Mouse (Mus musculus) embryonic facial prominence, embryonic 11.5 days (tissue): ENCODE measurements at regions not wholly inside any gene's neighbourhood (a gene's known extent, or its start where the extent isn't known, plus 50 kb on each side); places are given as distances from the start of the nearest gene placed in this dataset.
A peak's percentile ranks its signal among the peaks of the same experiment; 100 is the strongest.

Source experiments
- ATAC-seq: fragments of 200-750 bp; cut with Nextera tagmentation; replicated peaks from 2 replicates; pipeline ENCODE4 v1.8.0; 2017; ENCODE audit warnings: low read depth; ENCODE audit not compliant: insufficient number of reproducible peaks, low FRiP score, low TSS enrichment
- DNase-seq: peaks from one replicate; pipeline ENCODE4 v3.0.0-alpha.2; 2015; ENCODE audit warnings: low spot score
- H3K27ac ChIP-seq: fragments of 300-500 bp; sonication (generic); replicated peaks from 2 replicates; pipeline ENCODE4 v1.5.1; 2014; ENCODE audit warnings: mild to moderate bottlenecking, low read depth, low read length, control low read depth
- H3K27me3 ChIP-seq: fragments of 300-500 bp; sonication (generic); 2 replicates; pipeline ENCODE4 v1.6.1; 2014; ENCODE audit warnings: mild to moderate bottlenecking, low read length, moderate library complexity, mixed read lengths; ENCODE audit not compliant: control insufficient read depth, insufficient read depth
- H3K36me3 ChIP-seq: fragments of 300-500 bp; sonication (generic); replicated peaks from 2 replicates; pipeline ENCODE4 v1.6.1; 2014; ENCODE audit warnings: low read depth, mild to moderate bottlenecking, low read length, moderate library complexity, mixed read lengths; ENCODE audit not compliant: control insufficient read depth, insufficient read depth
- H3K4me1 ChIP-seq: fragments of 300-500 bp; sonication (generic); 2 replicates; pipeline ENCODE4 v1.6.1; 2014; ENCODE audit warnings: low read length, mixed read lengths; ENCODE audit not compliant: control insufficient read depth, insufficient read depth
- H3K4me2 ChIP-seq: fragments of 300-500 bp; sonication (generic); 2 replicates; pipeline ENCODE4 v1.6.1; 2014; ENCODE audit warnings: low read depth, mild to moderate bottlenecking, control low read depth, low read length, moderate library complexity
- H3K4me3 ChIP-seq: fragments of 300-500 bp; sonication (generic); 2 replicates; pipeline ENCODE4 v1.5.1; 2014; ENCODE audit warnings: low read depth, low read length, control low read depth
- H3K9ac ChIP-seq: fragments of 300-500 bp; sonication (generic); replicated peaks from 2 replicates; pipeline ENCODE4 v1.6.1; 2014; ENCODE audit warnings: mild to moderate bottlenecking, control low read depth, low read length
- H3K9me3 ChIP-seq: fragments of 300-500 bp; sonication (generic); replicated peaks from 2 replicates; pipeline ENCODE4 v1.6.1; 2016; ENCODE audit warnings: mild to moderate bottlenecking, low read length, inconsistent platforms, mixed read lengths; ENCODE audit not compliant: control insufficient read depth
- WGBS: fragments of 180-500 bp; shearing (Covaris S2); extraction: QIAGEN DNeasy Blood & Tissue Kit; methylation state at CpG from one replicate; pipeline ENCODE4 v1.1.7; 2014; 5-methylcytosine and 5-hydroxymethylcytosine counted together

DNA sequence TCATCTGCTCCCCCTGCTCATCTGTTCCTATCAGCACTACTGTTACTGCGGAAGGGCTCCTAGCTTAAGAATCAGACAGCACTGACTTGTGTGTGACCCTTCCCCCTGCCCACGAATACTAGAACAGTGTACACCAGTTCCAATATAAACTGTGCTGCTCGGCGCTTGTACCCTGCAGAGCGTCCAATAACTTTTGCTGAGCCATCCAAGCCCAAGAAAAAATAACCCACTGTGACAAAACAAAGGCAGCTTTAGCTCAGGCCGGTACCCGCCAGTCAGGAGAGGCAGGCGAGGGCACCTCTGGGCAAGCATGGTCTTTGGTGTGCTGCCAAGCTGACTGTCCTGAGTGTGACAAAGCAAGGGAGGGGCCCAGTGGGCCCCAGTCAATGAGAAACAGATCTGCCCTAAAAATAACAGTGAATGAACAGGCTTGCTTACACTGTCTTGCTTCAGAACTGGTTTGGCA is 185.0 kb upstream of the Sesn3 start:
- no peak overlapping the region for H3K4me2 ChIP-seq
- H3K4me1 ChIP-seq, result no peaks in the 10 kb centered on the region
- no peaks in the 10 kb centered on the region for H3K9me3 ChIP-seq
- H3K27ac ChIP-seq, result no peak overlapping the region; the same call in 1 of the 2 replicates
- no peaks in the 10 kb centered on the region for H3K36me3 ChIP-seq
- H3K4me3 ChIP-seq, result no peak overlapping the region
- H3K9ac ChIP-seq, result no peak overlapping the region
- no peaks in the 10 kb centered on the region for H3K27me3 ChIP-seq
- 46% methylated on average over 8 of the region's 8 CpGs for WGBS
- DNase-seq (no peak), ATAC-seq (no peak)

GRCm38 (mm10) chr9:14090454-14090853 is 184.4 kb upstream of the Sesn3 start:
- no peak overlapping the region for H3K4me3 ChIP-seq
- no peak overlapping the region for H3K9ac ChIP-seq
- no peaks in the 10 kb centered on the region for H3K27me3 ChIP-seq
- H3K4me2 ChIP-seq, result no peak overlapping the region
- WGBS, result 91% methylated on average over 2 of the region's 2 CpGs
- no peaks in the 10 kb centered on the region for H3K9me3 ChIP-seq
- DNase-seq, result no peak
- no peak overlapping the region for H3K27ac ChIP-seq
- H3K4me1 ChIP-seq, result no peaks in the 10 kb centered on the region
- no peak for ATAC-seq
- H3K36me3 ChIP-seq, result no peaks in the 10 kb centered on the region

GRCm38 (mm10) chr9:14091099-14091930 is 183.6 kb upstream of the Sesn3 start:
- WGBS, result 73% methylated on average over 8 of the region's 8 CpGs
- DNase-seq, result no peak
- H3K27me3 ChIP-seq, result no peaks in the 10 kb centered on the region
- no peak for ATAC-seq
- no peaks in the 10 kb centered on the region for H3K9me3 ChIP-seq
- H3K27ac ChIP-seq, result no peak overlapping the region
- no peak overlapping the region for H3K4me3 ChIP-seq
- no peak overlapping the region for H3K9ac ChIP-seq
- H3K4me2 ChIP-seq, result no peak overlapping the region
- no peaks in the 10 kb centered on the region for H3K36me3 ChIP-seq
- no peaks in the 10 kb centered on the region for H3K4me1 ChIP-seq

DNA sequence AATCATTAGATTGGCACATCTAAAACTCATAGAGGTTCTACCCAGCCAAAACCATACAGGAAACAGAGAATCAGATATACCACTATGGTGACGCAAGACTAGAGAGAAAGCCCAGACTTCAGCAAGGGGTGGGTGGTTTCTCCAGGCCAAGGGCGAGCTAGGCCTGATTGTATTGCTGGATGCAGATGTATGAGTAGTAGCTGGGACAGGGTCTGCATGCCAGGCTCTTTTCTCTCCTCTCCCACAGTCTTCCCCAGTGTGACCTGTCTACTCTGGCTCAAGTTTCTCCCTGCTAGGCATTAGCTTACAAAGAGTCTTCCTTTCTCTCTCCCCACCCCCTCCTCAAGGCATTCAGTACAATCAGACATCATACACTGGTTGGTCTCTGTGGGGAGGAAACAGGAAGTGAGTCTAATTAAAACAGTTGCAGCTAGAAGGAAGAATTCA is 181.8 kb upstream of the Sesn3 start:
- Histone ChIP-seq H3K27me3 (no peaks in the 10 kb centered on the region), H3K9ac (no peak overlapping the region), H3K36me3 (no peaks in the 10 kb centered on the region), H3K4me2 (no peak overlapping the region), H3K9me3 (no peaks in the 10 kb centered on the region), H3K4me3 (no peak overlapping the region), H3K4me1 (no peaks in the 10 kb centered on the region), H3K27ac (no peak overlapping the region)
- WGBS, result 72% methylated on average over 2 of the region's 2 CpGs
- ATAC-seq, result peak; percentile 75
- DNase-seq, result peak; percentile 27

- DNase-seq, result no peak
- no peak overlapping the region for H3K4me2 ChIP-seq
- no peak overlapping the region for H3K27ac ChIP-seq
- H3K4me1 ChIP-seq, result no peaks in the 10 kb centered on the region
- 83% methylated on average over 1 of the region's 1 CpGs for WGBS
- no peaks in the 10 kb centered on the region for H3K27me3 ChIP-seq
- H3K9ac ChIP-seq, result no peak overlapping the region
- no peaks in the 10 kb centered on the region for H3K36me3 ChIP-seq
- no peak for ATAC-seq
- no peak overlapping the region for H3K4me3 ChIP-seq
- H3K9me3 ChIP-seq, result no peaks in the 10 kb centered on the region
These were observed 171.3 kb upstream of the Sesn3 start for GRCm38 (mm10) chr9:14103538-14103937.

- Histone ChIP-seq H3K4me2 (no peak overlapping the region), H3K27ac (no peak overlapping the region), H3K4me1 (no peaks in the 10 kb centered on the region), H3K9me3 (no peaks in the 10 kb centered on the region), H3K9ac (no peak overlapping the region), H3K27me3 (no peaks in the 10 kb centered on the region), H3K4me3 (no peak overlapping the region), H3K36me3 (no peaks in the 10 kb centered on the region)
- WGBS, result 74% methylated on average over 2 of the region's 2 CpGs
- DNase-seq (no peak), ATAC-seq (no peak)
These were observed 169.9 kb upstream of the Sesn3 start for GRCm38 (mm10) chr9:14104921-14105320.

DNA sequence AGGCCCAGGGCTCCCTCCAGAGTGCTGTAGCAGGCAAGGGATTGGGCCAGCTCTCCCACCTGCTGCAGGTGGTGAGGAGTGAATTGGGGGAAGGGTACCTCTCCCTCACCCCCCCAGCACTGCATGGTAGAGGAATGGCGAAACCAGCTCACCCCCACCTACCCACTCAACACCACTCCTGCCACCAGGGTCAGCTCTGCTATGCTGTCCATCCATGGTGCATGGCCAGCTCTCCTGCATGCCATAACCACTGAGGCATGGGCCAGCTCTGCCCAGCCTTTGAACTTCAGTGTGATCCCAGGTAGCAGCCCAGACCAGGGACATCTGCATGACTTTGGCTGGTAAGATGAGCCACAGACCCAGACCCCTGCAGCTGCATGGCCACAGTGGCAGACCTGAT is 168.5 kb upstream of the Sesn3 start:
- no peaks in the 10 kb centered on the region for H3K36me3 ChIP-seq
- no peak overlapping the region for H3K4me3 ChIP-seq
- no peak for ATAC-seq
- H3K9me3 ChIP-seq, result no peaks in the 10 kb centered on the region
- H3K4me2 ChIP-seq, result no peak overlapping the region
- 75% methylated on average over 1 of the region's 1 CpGs for WGBS
- DNase-seq, result no peak
- H3K4me1 ChIP-seq, result no peaks in the 10 kb centered on the region
- no peak overlapping the region for H3K27ac ChIP-seq
- H3K9ac ChIP-seq, result no peak overlapping the region
- no peaks in the 10 kb centered on the region for H3K27me3 ChIP-seq

DNA sequence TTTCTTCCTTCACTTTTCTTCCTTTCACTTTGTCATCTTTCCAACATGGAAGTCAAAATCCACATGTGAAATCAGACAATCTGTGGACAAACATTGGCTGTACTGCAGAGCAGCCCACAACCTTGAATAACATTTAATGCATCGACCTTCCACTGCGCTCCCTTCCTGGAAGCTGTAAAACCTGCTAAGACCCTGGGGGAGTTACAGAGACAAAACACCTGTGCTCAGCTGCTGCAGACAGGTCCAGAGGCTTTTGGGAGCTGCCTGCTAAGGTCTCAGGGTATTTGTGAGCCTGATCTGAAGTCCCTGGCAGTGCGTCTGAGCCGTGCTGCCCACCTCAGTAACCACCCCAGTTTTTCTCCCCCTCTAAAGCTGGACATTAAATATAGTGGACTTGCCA is 166.1 kb upstream of the Sesn3 start:
- H3K36me3 ChIP-seq, result no peaks in the 10 kb centered on the region
- H3K4me2 ChIP-seq, result no peak overlapping the region
- no peaks in the 10 kb centered on the region for H3K4me1 ChIP-seq
- no peaks in the 10 kb centered on the region for H3K27me3 ChIP-seq
- ATAC-seq (no peak), DNase-seq (no peak)
- H3K4me3 ChIP-seq, result no peak overlapping the region
- H3K27ac ChIP-seq, result no peak overlapping the region
- H3K9ac ChIP-seq, result no peak overlapping the region
- no peaks in the 10 kb centered on the region for H3K9me3 ChIP-seq
- WGBS, result 89% methylated on average over 4 of the region's 4 CpGs
